Mouse (Mus musculus) G1E (cell line): ENCODE measurements around the gene Rab31.

Experiments used
- CTCF ChIP-seq: IDR thresholded peaks from 2 replicates; pipeline ENCODE4 v1.5.1; 2012; ENCODE audit warnings: low read depth, low read length, inconsistent platforms, mixed read lengths
- GATA1 ChIP-seq: IDR thresholded peaks from 2 replicates; pipeline ENCODE4 v1.6.1; 2012; ENCODE audit warnings: borderline replicate concordance, low read length, inconsistent platforms, mixed read lengths
- GATA2 ChIP-seq: IDR thresholded peaks from 2 replicates; pipeline ENCODE4 v1.6.1; 2012; ENCODE audit warnings: low read depth, low read length, inconsistent platforms, borderline replicate concordance
- POLR2AphosphoS5 ChIP-seq: IDR thresholded peaks from 2 replicates; pipeline ENCODE4 v1.6.1; 2012; ENCODE audit warnings: low read depth, low read length, inconsistent platforms; ENCODE audit not compliant: insufficient replicate concordance
- TAL1 ChIP-seq: conservative IDR thresholded peaks from 2 replicates; pipeline ENCODE4 v1.6.1; 2012; ENCODE audit warnings: low read depth, low read length, inconsistent platforms, mixed read lengths

GRCm38 (mm10) chr17:65604892-65605291 is 167.7 kb downstream of the Rab31 start:
- TF ChIP-seq GATA1 (no peak), CTCF (no peak), TAL1 (no peak), POLR2AphosphoS5 (no peak), GATA2 (no peak)
